Mouse (Mus musculus) midbrain, embryonic 12.5 days (tissue): Measurements from ENCODE around the gene Psd. TPM values are rescaled to one million over a fixed set of nuclear protein-coding genes. Genes with fewer than 3 reads are reported as not detected.

Experiments
- ATAC-seq: fragments of 200-750 bp; cut with Nextera tagmentation; 2 replicates; pipeline ENCODE4 v1.8.0; 2017; ENCODE audit warnings: low read depth, moderate TSS enrichment, moderate library complexity; ENCODE audit not compliant: low FRiP score
- H3K27ac ChIP-seq: fragments of 300-500 bp; sonication (generic); replicated peaks from 2 replicates; pipeline ENCODE4 v1.5.1; 2016; ENCODE audit warnings: mild to moderate bottlenecking
- H3K27me3 ChIP-seq: fragments of 300-500 bp; sonication (generic); 2 replicates; pipeline ENCODE4 v1.6.1; 2016; ENCODE audit warnings: mild to moderate bottlenecking
- H3K36me3 ChIP-seq: fragments of 300-500 bp; sonication (generic); 2 replicates; pipeline ENCODE4 v1.6.1; 2016
- H3K4me1 ChIP-seq: fragments of 300-500 bp; sonication (generic); 2 replicates; pipeline ENCODE4 v1.6.1; 2016
- H3K4me2 ChIP-seq: fragments of 300-500 bp; sonication (generic); replicated peaks from 2 replicates; pipeline ENCODE4 v1.6.1; 2016; ENCODE audit warnings: mild to moderate bottlenecking, moderate library complexity
- H3K4me3 ChIP-seq: fragments of 300-500 bp; sonication (generic); 2 replicates; pipeline ENCODE4 v1.5.1; 2016; ENCODE audit warnings: mild to moderate bottlenecking
- H3K9ac ChIP-seq: fragments of 300-500 bp; sonication (generic); replicated peaks from 2 replicates; pipeline ENCODE4 v1.6.1; 2016; ENCODE audit warnings: mild to moderate bottlenecking, moderate library complexity
- H3K9me3 ChIP-seq: fragments of 300-500 bp; sonication (generic); 2 replicates; pipeline ENCODE4 v1.6.1; 2016; ENCODE audit warnings: mild to moderate bottlenecking
- WGBS: fragments of 180-500 bp; shearing (Covaris S2); methylation state at CpG from one replicate; pipeline ENCODE4 v1.1.7; 2016; 5-methylcytosine and 5-hydroxymethylcytosine counted together
- polyA plus RNA-seq: library from polyadenylated mRNA; unstranded; fragments of >200 nt; fragmentation: Nextera tagmentation; extraction: Ambion mirVana; gene quantifications from 2 replicates; pipeline ENCODE4 v1.2.1, GENCODE M21; 2016

Gene Psd
- polyA plus RNA-seq, 1 experiment from 2014 or later: 31.4 TPM

- H3K27ac ChIP-seq: no peak overlapping the region
- peak overlapping the region; percentile 64; the same call in 1 of the 2 replicates for H3K4me2 ChIP-seq
- no peak overlapping the region for H3K9ac ChIP-seq
- H3K4me3 ChIP-seq: no peak overlapping the region
- H3K4me1 ChIP-seq: peaks cover 33% of the 10 kb centered on the region
- H3K9me3 ChIP-seq: no peaks in the 10 kb centered on the region
- H3K27me3 ChIP-seq: peaks cover 94% of the 10 kb centered on the region
- ATAC-seq: no peak
- WGBS: 52% methylated on average over 12 of the region's 12 CpGs
- no peaks in the 10 kb centered on the region for H3K36me3 ChIP-seq
These were observed 11.0 kb downstream of the Psd start for GRCm38 (mm10) chr19:46315752-46316610.

GRCm38 (mm10) chr19:46314872-46315742 lies 11.8 kb downstream of the Psd start:
- 48% methylated on average over 14 of the region's 14 CpGs for WGBS
- Histone ChIP-seq H3K27ac (no peak overlapping the region), H3K36me3 (no peaks in the 10 kb centered on the region), H3K27me3 (peaks cover 95% of the 10 kb centered on the region), H3K4me1 (peaks cover 29% of the 10 kb centered on the region), H3K4me2 (no peak overlapping the region), H3K9ac (no peak overlapping the region), H3K9me3 (no peaks in the 10 kb centered on the region), H3K4me3 (no peak overlapping the region)
- no peak for ATAC-seq

- 18% methylated on average over 14 of the region's 18 CpGs for WGBS
- no peak overlapping the region for H3K4me3 ChIP-seq
These were observed 12.8 kb downstream of the Psd start for GRCm38 (mm10) chr19:46314151-46314601.

GRCm38 (mm10) chr19:46313591-46313990 lies 13.4 kb downstream of the Psd start:
- WGBS: 70% methylated on average over 6 of the region's 6 CpGs
- Histone ChIP-seq H3K9me3 (no peaks in the 10 kb centered on the region), H3K36me3 (no peaks in the 10 kb centered on the region), H3K9ac (no peak overlapping the region), H3K4me1 (peaks cover 19% of the 10 kb centered on the region), H3K4me2 (no peak overlapping the region), H3K4me3 (no peak overlapping the region), H3K27ac (no peak overlapping the region), H3K27me3 (peaks cover 93% of the 10 kb centered on the region)
- ATAC-seq: no peak

More at GRCm38 (mm10) chr19:46314151-46314601, 12.8 kb downstream of the Psd start:
- no peaks in the 10 kb centered on the region for H3K9me3 ChIP-seq
- no peak overlapping the region for H3K4me2 ChIP-seq
- H3K4me1 ChIP-seq: peaks cover 21% of the 10 kb centered on the region
- H3K36me3 ChIP-seq: no peaks in the 10 kb centered on the region
- peaks cover 94% of the 10 kb centered on the region for H3K27me3 ChIP-seq
- no peak for ATAC-seq
- no peak overlapping the region for H3K27ac ChIP-seq
- H3K9ac ChIP-seq: no peak overlapping the region

- peaks cover 14% of the 10 kb centered on the region for H3K4me1 ChIP-seq
- ATAC-seq: no peak
- WGBS: 92% methylated on average over 9 of the region's 9 CpGs
- H3K4me3 ChIP-seq: no peak overlapping the region
- H3K9ac ChIP-seq: no peak overlapping the region
- H3K9me3 ChIP-seq: no peaks in the 10 kb centered on the region
- H3K36me3 ChIP-seq: no peaks in the 10 kb centered on the region
- no peak overlapping the region for H3K4me2 ChIP-seq
- H3K27me3 ChIP-seq: peaks cover 93% of the 10 kb centered on the region
- no peak overlapping the region for H3K27ac ChIP-seq
These were observed 13.8 kb downstream of the Psd start for GRCm38 (mm10) chr19:46313116-46313515.

- Histone ChIP-seq H3K9ac (no peak overlapping the region), H3K27me3 (peaks cover 93% of the 10 kb centered on the region), H3K4me3 (no peak overlapping the region), H3K4me1 (peaks cover 9% of the 10 kb centered on the region), H3K27ac (no peak overlapping the region), H3K9me3 (no peaks in the 10 kb centered on the region), H3K36me3 (no peaks in the 10 kb centered on the region), H3K4me2 (no peak overlapping the region)
- WGBS: 90% methylated on average over 21 of the region's 21 CpGs
- no peak for ATAC-seq
These were observed 14.4 kb downstream of the Psd start for GRCm38 (mm10) chr19:46312566-46312965.

- no peak overlapping the region for H3K4me2 ChIP-seq
- 96% methylated on average over 9 of the region's 9 CpGs for WGBS
- peaks cover 4% of the 10 kb centered on the region; the same call in 1 of the 2 replicates for H3K4me1 ChIP-seq
- H3K9me3 ChIP-seq: no peaks in the 10 kb centered on the region
- H3K36me3 ChIP-seq: no peaks in the 10 kb centered on the region
- peaks cover 93% of the 10 kb centered on the region for H3K27me3 ChIP-seq
- ATAC-seq: no peak
- H3K4me3 ChIP-seq: no peak overlapping the region
- H3K9ac ChIP-seq: no peak overlapping the region
- no peak overlapping the region for H3K27ac ChIP-seq
These were observed 15.6 kb downstream of the Psd start for GRCm38 (mm10) chr19:46311341-46311740.

GRCm38 (mm10) chr19:46310312-46310865 lies 16.6 kb downstream of the Psd start:
- H3K4me1 ChIP-seq: peaks cover 11% of the 10 kb centered on the region
- no peak overlapping the region for H3K4me3 ChIP-seq
- 88% methylated on average over 12 of the region's 12 CpGs for WGBS
- no peak for ATAC-seq
- no peaks in the 10 kb centered on the region for H3K36me3 ChIP-seq
- no peak overlapping the region for H3K27ac ChIP-seq
- no peak overlapping the region for H3K4me2 ChIP-seq
- H3K27me3 ChIP-seq: peaks cover 88% of the 10 kb centered on the region
- no peak overlapping the region for H3K9ac ChIP-seq
- H3K9me3 ChIP-seq: no peaks in the 10 kb centered on the region

GRCm38 (mm10) chr19:46309651-46310305 lies 17.2 kb downstream of the Psd start:
- no peak overlapping the region for H3K4me2 ChIP-seq
- H3K27me3 ChIP-seq: peaks cover 87% of the 10 kb centered on the region
- ATAC-seq: no peak
- no peaks in the 10 kb centered on the region for H3K9me3 ChIP-seq
- H3K9ac ChIP-seq: no peak overlapping the region
- no peaks in the 10 kb centered on the region for H3K36me3 ChIP-seq
- no peak overlapping the region for H3K27ac ChIP-seq
- peaks cover 17% of the 10 kb centered on the region for H3K4me1 ChIP-seq
- H3K4me3 ChIP-seq: no peak overlapping the region
- WGBS: 78% methylated on average over 21 of the region's 21 CpGs

- H3K4me3 ChIP-seq: peak overlapping the region; percentile 40
- H3K27me3 ChIP-seq: peaks cover 82% of the 10 kb centered on the region
- peak; percentile 21; the same call in 1 of the 2 replicates for ATAC-seq
- H3K27ac ChIP-seq: no peak overlapping the region
- H3K4me2 ChIP-seq: peak overlapping the region; percentile 66
- no peaks in the 10 kb centered on the region for H3K36me3 ChIP-seq
- peak overlapping the region; percentile 55; the same call in 1 of the 2 replicates for H3K9ac ChIP-seq
- 1% methylated on average over 47 of the region's 47 CpGs for WGBS
- H3K4me1 ChIP-seq: peaks cover 26% of the 10 kb centered on the region
- no peaks in the 10 kb centered on the region for H3K9me3 ChIP-seq
These were observed 18.1 kb downstream of the Psd start for GRCm38 (mm10) chr19:46308706-46309435.

- Histone ChIP-seq H3K9ac (no peak overlapping the region), H3K4me1 (peaks cover 27% of the 10 kb centered on the region), H3K27ac (no peak overlapping the region), H3K4me3 (peak overlapping the region; percentile 40; the same call in 1 of the 2 replicates), H3K4me2 (peak overlapping the region; percentile 66), H3K27me3 (peaks cover 76% of the 10 kb centered on the region), H3K9me3 (no peaks in the 10 kb centered on the region), H3K36me3 (no peaks in the 10 kb centered on the region)
- 53% methylated on average over 16 of the region's 16 CpGs for WGBS
- no peak for ATAC-seq
These were observed 18.7 kb downstream of the Psd start for GRCm38 (mm10) chr19:46308303-46308702.
